Mouse (Mus musculus) cortical plate, adult 2 months (tissue): ENCODE measurements around the gene Dclre1c. TPM values are rescaled to one million over a fixed set of nuclear protein-coding genes. Genes with fewer than 3 reads are reported as not detected.

Source experiments
- H3K27ac ChIP-seq: fragments of 200-500 bp; 2 replicates; pipeline ENCODE4 v1.5.1; 2012; ENCODE audit warnings: low read length, control low read depth, inconsistent platforms; ENCODE audit not compliant: insufficient read depth
- H3K4me1 ChIP-seq: fragments of 200-500 bp; 2 replicates; pipeline ENCODE4 v1.6.1; 2011; ENCODE audit warnings: low read length; ENCODE audit not compliant: control insufficient read depth, insufficient read depth
- H3K4me3 ChIP-seq: fragments of 200-500 bp; 2 replicates; pipeline ENCODE4 v1.5.1; 2011; ENCODE audit warnings: mild to moderate bottlenecking, low read length, control low read depth; ENCODE audit not compliant: insufficient read depth
- CTCF ChIP-seq: fragments of 200-500 bp; IDR thresholded peaks from 2 replicates; pipeline ENCODE4 v1.5.1; 2011; ENCODE audit warnings: mild to moderate bottlenecking, control low read depth, low read length; ENCODE audit not compliant: insufficient read depth; ENCODE audit errors: extremely low read depth
- POLR2A ChIP-seq: fragments of 200-500 bp; IDR thresholded peaks from 2 replicates; pipeline ENCODE4 v1.6.1; 2011; ENCODE audit warnings: mild to moderate bottlenecking, low read length, control low read depth; ENCODE audit not compliant: insufficient read depth; ENCODE audit errors: extremely low read depth
- polyA plus RNA-seq: library from polyadenylated mRNA; depleted of rRNA; stranded (reverse); fragments of >200 nt; gene quantifications from 2 replicates; pipeline ENCODE4 v1.2.3, GENCODE M21; 2012; rRNA removed

The Dclre1c gene
- polyA plus RNA-seq, 1 experiment, result 11.6 TPM

DNA sequence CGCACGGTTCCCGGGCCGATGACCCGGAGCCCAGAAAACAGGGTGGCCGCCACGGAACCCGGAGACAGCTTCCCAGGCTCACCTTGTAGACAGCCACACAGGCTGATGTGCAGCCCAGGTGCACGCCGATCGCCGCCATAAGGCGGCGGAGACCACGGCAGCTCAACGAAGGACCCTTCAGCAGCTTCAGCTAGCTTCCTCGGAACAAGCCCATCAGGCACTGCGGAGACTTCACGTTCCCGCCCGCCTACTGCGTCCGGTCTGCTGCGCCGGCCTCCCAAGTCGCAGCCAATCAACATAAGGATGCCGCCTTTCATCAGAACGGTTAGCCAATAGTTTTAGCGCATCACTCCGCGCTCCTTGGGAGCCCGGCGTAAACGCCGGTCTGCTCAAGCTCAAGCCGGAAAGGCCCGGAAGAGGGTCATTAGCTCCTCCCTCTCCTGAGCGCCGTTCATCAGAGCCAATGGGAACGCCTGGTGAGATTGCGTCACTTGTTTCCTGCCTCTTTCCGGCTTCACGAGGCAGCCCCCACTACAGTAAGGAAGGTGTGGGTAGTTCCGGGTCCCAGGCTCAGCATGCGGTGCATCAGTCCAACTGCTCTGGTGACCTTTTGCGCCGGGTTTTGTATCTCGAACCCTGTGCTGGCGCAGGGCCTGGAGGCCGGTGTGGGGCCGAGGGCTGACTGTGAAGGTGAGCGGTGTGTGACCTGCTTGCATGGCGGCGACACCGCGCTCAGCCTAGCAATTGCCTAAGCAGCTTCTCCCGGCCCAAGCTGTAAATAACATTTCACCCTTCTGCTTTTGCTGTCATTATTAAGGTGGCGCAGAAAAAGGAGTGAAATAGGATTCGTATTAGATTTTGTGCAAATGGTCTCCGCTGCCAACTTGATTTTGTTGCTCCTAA lies 88.9 kb downstream of the Dclre1c start, which contains the start of the genes Gm45902, Hspa14 and Cdnf:
TSS of gene Gm45902 (minus strand) at position 239 of the 903 bp plus-strand sequence.
TSS of gene Hspa14 (minus strand) at position 263 of the 903 bp plus-strand sequence.
TSS of gene Cdnf (plus strand) at position 479 of the 903 bp plus-strand sequence.
- TF ChIP-seq POLR2A (peak; percentile 88), CTCF (no peak)
- Histone ChIP-seq H3K27ac (peak within 1 kb of the TSS; percentile 62), H3K4me3 (peak within 1 kb of the TSS; percentile 47), H3K4me1 (0 out of 2 replicates have a peak, but pooled peaks cover 2% of the 10 kb centered on the region)

Other genes with a start within 250 kb of the Dclre1c start
- 52.5 and 53.3 TPM in 2 replicates for gene Nmt2, start 139.9 kb upstream of the Dclre1c start, polyA plus RNA-seq
- 11.0 and 11.7 TPM in 2 replicates for gene Rpp38, start 91.5 kb upstream of the Dclre1c start, polyA plus RNA-seq
- gene Acbd7, start 88.0 kb upstream of the Dclre1c start, polyA plus RNA-seq, result 1.2 and 1.4 TPM in 2 replicates
- not detected in 2 replicates for gene Olah, start 26.9 kb upstream of the Dclre1c start, polyA plus RNA-seq
- gene Meig1, start 1.5 kb upstream of the Dclre1c start, polyA plus RNA-seq, result 3.5 and 3.9 TPM in 2 replicates
- gene Suv39h2, start 50.9 kb downstream of the Dclre1c start, polyA plus RNA-seq, result 2.4 and 2.5 TPM in 2 replicates
- 2.4 and 2.5 TPM in 2 replicates for gene Gm45902, start 88.7 kb downstream of the Dclre1c start, polyA plus RNA-seq
- 52.7 TPM in 2 replicates for gene Hspa14, start 88.7 kb downstream of the Dclre1c start, polyA plus RNA-seq
- gene Cdnf, start 88.9 kb downstream of the Dclre1c start, polyA plus RNA-seq, result 1.5 and 1.7 TPM in 2 replicates
- 8.0 and 9.5 TPM in 2 replicates for gene Fam107b, start 146.4 kb downstream of the Dclre1c start, polyA plus RNA-seq